Mouse (Mus musculus) cerebellum, adult 2 months (tissue): ENCODE results near the gene Smchd1.

ENCODE experiments used
- CTCF ChIP-seq: fragments of 200-500 bp; IDR thresholded peaks from 2 replicates; pipeline ENCODE4 v1.5.1; 2011; ENCODE audit warnings: low read depth, mild to moderate bottlenecking, control low read depth, low read length, moderate library complexity, borderline replicate concordance; ENCODE audit not compliant: insufficient read depth
- POLR2A ChIP-seq: fragments of 200-500 bp; IDR thresholded peaks from 2 replicates; pipeline ENCODE4 v1.6.1; 2011; ENCODE audit warnings: low read length, control low read depth, borderline replicate concordance; ENCODE audit not compliant: insufficient read depth

- TF ChIP-seq CTCF (no peak), POLR2A (no peak)
These were observed 31.0 kb downstream of the Smchd1 start for GRCm38 (mm10) chr17:71444126-71444525.
